ENCODE assay signal across 10 mouse cellular contexts in the genomic region with DNA sequence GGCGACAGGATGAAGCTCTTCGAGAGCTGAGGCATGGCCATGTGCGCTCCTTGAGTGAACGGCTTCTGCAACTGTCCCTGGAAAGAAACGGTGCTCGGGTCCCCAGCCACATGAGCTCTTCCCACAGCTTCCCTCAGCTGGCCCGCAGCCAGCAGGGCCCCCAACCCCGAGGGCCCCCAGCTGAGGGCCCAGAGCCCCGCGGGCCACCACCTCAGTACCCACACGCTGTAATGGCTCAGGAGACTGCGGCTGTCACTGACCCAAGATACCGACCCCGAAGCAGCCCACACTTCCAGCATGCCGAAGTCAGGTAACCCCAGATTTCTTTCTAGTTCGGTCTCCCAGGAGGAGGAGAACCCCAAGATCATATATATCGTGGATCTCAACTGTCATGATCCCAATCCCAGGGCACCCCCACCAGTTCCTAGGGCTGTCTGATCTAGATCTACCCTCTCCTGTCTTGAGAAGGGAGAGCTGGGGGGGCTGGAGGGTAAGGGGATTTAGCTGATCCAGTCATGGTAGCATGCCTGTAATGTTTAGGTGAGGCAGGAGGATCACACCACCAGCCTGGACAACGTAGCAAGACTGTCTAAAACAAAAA. TPM values are rescaled to one million over a fixed set of nuclear protein-coding genes. Genes with fewer than 3 reads are reported as not detected.
DNase-seq lines count a peak whose midpoint lies in the region; ATAC-seq lines count a peak whose summit lies in the region.
"Had no signal": no experiment of that assay in that cellular context is flagged by ENCODE, and none has a peak within 500 bp of the region (broad histone marks: within the 10 kb centered on the region; RNA-seq: fewer than 3 reads in every experiment).

No protein-coding gene starts in this region.

- 73% methylated on average over 18 of the region's 18 CpGs for WGBS in kidney, embryonic 14.5 days
- 70% methylated on average over 18 of the region's 18 CpGs for WGBS in embryonic facial prominence, embryonic 10.5 days
- 47% methylated on average over 18 of the region's 18 CpGs for WGBS in hindbrain, embryonic 15.5 days
- 56% methylated on average over 18 of the region's 18 CpGs for WGBS in midbrain, embryonic 14.5 days

- H3K9ac ChIP-seq in kidney, embryonic 14.5 days (ENCODE audit: low read depth, low read length) = peak overlapping the region; percentile 51; the same call in 1 of the 2 replicates
- H3K9ac ChIP-seq in hindbrain, embryonic 15.5 days = peak overlapping the region; percentile 96
- H3K9ac ChIP-seq in midbrain, embryonic 14.5 days (replicated peaks; ENCODE audit: low read length) = peak overlapping the region; percentile 99

- H3K27me3 ChIP-seq in kidney, embryonic 14.5 days (ENCODE audit: control insufficient read depth, insufficient read depth, low read length) = no peaks in the 10 kb centered on the region
- no peaks in the 10 kb centered on the region for H3K27me3 ChIP-seq in embryonic facial prominence, embryonic 10.5 days (replicated peaks; ENCODE audit: low read depth, poor library complexity, severe bottlenecking)
- no peaks in the 10 kb centered on the region for H3K27me3 ChIP-seq in hindbrain, embryonic 15.5 days
- H3K27me3 ChIP-seq in midbrain, embryonic 14.5 days (ENCODE audit: control insufficient read depth, insufficient read depth, low read length) = no peaks in the 10 kb centered on the region

- peak overlapping the region; percentile 69; the same call in 1 of the 2 replicates for H3K4me3 ChIP-seq in kidney, embryonic 14.5 days (ENCODE audit: low read length)
- peak overlapping the region; percentile 87 for H3K4me3 ChIP-seq in embryonic facial prominence, embryonic 10.5 days
- peak overlapping the region; percentile 81 for H3K4me3 ChIP-seq in hindbrain, embryonic 15.5 days
- H3K4me3 ChIP-seq in midbrain, embryonic 14.5 days (replicated peaks; ENCODE audit: low read depth, low read length) = peak overlapping the region; percentile 90

- H3K27ac ChIP-seq in kidney, embryonic 14.5 days (ENCODE audit: low read depth, low read length) = 0 out of 2 replicates have a peak overlapping the region, but pooled peaks have one; percentile 10
- peak overlapping the region; percentile 68 for H3K27ac ChIP-seq in embryonic facial prominence, embryonic 10.5 days (replicated peaks)
- peak overlapping the region; percentile 96 for H3K27ac ChIP-seq in hindbrain, embryonic 15.5 days (replicated peaks)
- peak overlapping the region; percentile 98 for H3K27ac ChIP-seq in midbrain, embryonic 14.5 days (replicated peaks; ENCODE audit: low read depth, low read length)

- no peak for ATAC-seq in kidney, embryonic 14.5 days (ENCODE audit: low FRiP score, low TSS enrichment)
- ATAC-seq in hindbrain, embryonic 15.5 days (ENCODE audit: low FRiP score, low read depth) = no peak
- no peak for ATAC-seq in midbrain, embryonic 14.5 days (ENCODE audit: low FRiP score, low TSS enrichment)
- ATAC-seq in frontal cortex, adult (ENCODE audit: low TSS enrichment) = no peak

- peak overlapping the region; percentile 71 for H3K4me2 ChIP-seq in kidney, embryonic 14.5 days (replicated peaks; ENCODE audit: low read depth, low read length)
- peak overlapping the region; percentile 78 for H3K4me2 ChIP-seq in hindbrain, embryonic 15.5 days
- H3K4me2 ChIP-seq in midbrain, embryonic 14.5 days (ENCODE audit: low read length) = peak overlapping the region; percentile 70

- H3K4me1 ChIP-seq in kidney, embryonic 14.5 days (ENCODE audit: control insufficient read depth, insufficient read depth, low read length) = peaks cover 65% of the 10 kb centered on the region
- peaks cover 85% of the 10 kb centered on the region for H3K4me1 ChIP-seq in embryonic facial prominence, embryonic 10.5 days
- H3K4me1 ChIP-seq in hindbrain, embryonic 15.5 days (replicated peaks) = peaks cover 72% of the 10 kb centered on the region
- peaks cover 63% of the 10 kb centered on the region for H3K4me1 ChIP-seq in midbrain, embryonic 14.5 days (ENCODE audit: control insufficient read depth, insufficient read depth, low read length)

- H3K9me3 ChIP-seq in kidney, embryonic 14.5 days (ENCODE audit: control insufficient read depth, low read length) = no peaks in the 10 kb centered on the region
- no peaks in the 10 kb centered on the region for H3K9me3 ChIP-seq in embryonic facial prominence, embryonic 10.5 days
- H3K9me3 ChIP-seq in hindbrain, embryonic 15.5 days = no peaks in the 10 kb centered on the region
- no peaks in the 10 kb centered on the region for H3K9me3 ChIP-seq in midbrain, embryonic 14.5 days (ENCODE audit: control insufficient read depth, low read length)

- DNase-seq in kidney, adult 18-20 months = no peak
- DNase-seq in embryonic facial prominence, embryonic 10.5 days (ENCODE audit: low spot score) = no peak
- DNase-seq in midbrain, embryonic 14.5 days = no peak
- DNase-seq in spleen, postnatal 4 days (ENCODE audit: low spot score in 2 of 2) = no peak
- DNase-seq in ovary, adult 18-20 months (ENCODE audit: low spot score) = no peak
- DNase-seq: cerebellum, adult 9-11 months; thymus, adult 18-20 months had no signal

- peaks cover 59% of the 10 kb centered on the region for H3K36me3 ChIP-seq in kidney, embryonic 14.5 days (ENCODE audit: control insufficient read depth, insufficient read depth, low read length)
- peaks cover 59% of the 10 kb centered on the region for H3K36me3 ChIP-seq in embryonic facial prominence, embryonic 10.5 days (replicated peaks)
- peaks cover 31% of the 10 kb centered on the region for H3K36me3 ChIP-seq in hindbrain, embryonic 15.5 days
- peaks cover 60% of the 10 kb centered on the region for H3K36me3 ChIP-seq in midbrain, embryonic 14.5 days (ENCODE audit: control insufficient read depth, insufficient read depth, low read length)

RNA-seq across cellular contexts. Expression of a gene that starts 4.2 kb away (rescaled TPM):
- 20.8 and 30.1 TPM in 2 replicates for polyA plus RNA-seq in kidney, embryonic 14.5 days (2014; fragmentation: Nextera tagmentation; extraction: Ambion mirVana)
- 61.4 and 64.0 TPM in 2 replicates for polyA plus RNA-seq in embryonic facial prominence, embryonic 10.5 days (2016; fragmentation: Nextera tagmentation; extraction: Ambion mirVana)
- 66.0 and 71.3 TPM in 2 replicates for polyA plus RNA-seq in hindbrain, embryonic 15.5 days (2015; fragmentation: Nextera tagmentation; extraction: Ambion mirVana)
- 61.0 and 77.7 TPM in 2 replicates for polyA plus RNA-seq in midbrain, embryonic 14.5 days (2014; fragmentation: Nextera tagmentation; extraction: Ambion mirVana)

Comparison
In these comparisons a context has a peak if more than half of its experiments do, and no peak if none do; other contexts are left out.
1. H3K27ac ChIP-seq: peak in every context shown above with its lines; median percentile 98 in midbrain, embryonic 14.5 days; 96 in hindbrain, embryonic 15.5 days; 68 in embryonic facial prominence, embryonic 10.5 days; 10 in kidney, embryonic 14.5 days.